Mouse (Mus musculus) layer of hippocampus, postnatal 25 days (tissue): ENCODE results near the gene Gm8138. TPM values are rescaled to one million over a fixed set of nuclear protein-coding genes. Genes with fewer than 3 reads are reported as not detected.
"Not testable (repeated sequence)": the region's sequence is repeated elsewhere in the genome, so short reads cannot be mapped to it uniquely, and the experiment has no call there.

Experiments used
- DNase-seq, 2 experiments: peaks; one replicate each; pipeline ENCODE4 v3.0.0; 2022; ENCODE audit warnings: mixed read lengths in 2 of 2, low spot score in 1 of 2; ENCODE audit errors: extremely low spot score in 1 of 2
- total RNA-seq, 2 experiments: library from RNA; stranded (reverse); gene quantifications; 2 replicates each; pipeline ENCODE4 v1.2.3; 2021

The Gm8138 gene
- not detected for total RNA-seq

DNA sequence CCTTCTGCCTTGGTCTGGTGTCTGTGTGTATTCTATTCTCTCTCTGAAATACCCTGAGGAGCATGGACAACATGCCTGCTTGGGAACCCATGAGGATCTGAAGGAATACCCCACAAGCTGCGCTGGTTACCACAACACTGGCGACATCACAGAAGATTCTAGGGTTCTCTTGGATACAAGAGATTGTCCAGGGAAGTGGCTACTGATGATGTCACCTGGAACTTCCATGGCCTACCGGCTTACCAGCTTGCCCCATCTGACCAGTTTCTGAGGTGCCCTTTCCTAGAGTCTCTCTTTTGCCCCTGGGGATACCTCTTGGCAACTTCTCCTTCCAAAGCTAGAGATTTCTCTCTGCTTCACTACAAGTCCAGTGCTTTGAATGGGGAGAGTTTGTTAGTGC is at the start of gene Gm8138:
TSS of gene Gm8138 (minus strand) at position 101 of the 400 bp plus-strand sequence.
- DNase-seq = not testable (repeated sequence)

DNA sequence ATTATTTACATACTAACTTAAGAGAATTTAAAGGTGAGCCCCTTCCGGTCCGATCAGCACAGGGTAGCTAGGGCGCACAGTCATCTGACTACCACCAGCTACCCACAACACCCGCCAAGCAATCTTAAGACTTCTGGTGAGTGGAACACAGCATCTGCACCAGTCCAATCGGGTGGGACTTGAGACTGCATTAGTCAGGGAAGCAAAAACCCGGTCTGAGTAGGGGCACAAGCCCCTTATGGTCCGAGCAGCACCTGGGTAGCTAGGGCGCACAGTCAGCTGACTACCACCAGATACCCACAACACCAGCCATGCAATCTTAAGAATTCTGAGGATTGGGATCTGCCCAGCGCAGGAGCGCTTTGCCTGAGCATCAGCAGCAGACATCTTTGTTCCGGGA is 54.4 kb downstream of the Gm8138 start:
- not testable (repeated sequence) for DNase-seq

Other genes starting within 250 kb of the Gm8138 start
- not detected for gene Gm7233, start 236.5 kb downstream of the Gm8138 start, total RNA-seq
- not detected for gene Gm8122, start 181.0 kb downstream of the Gm8138 start, total RNA-seq
- gene Gm8126, start 157.7 kb downstream of the Gm8138 start, total RNA-seq = under 1 TPM in 1 of 2 experiments, not detected in 1; 0.20 TPM
- not detected for gene Gm9732, start 141.3 kb downstream of the Gm8138 start, total RNA-seq
- not detected for gene Gm8127, start 122.5 kb downstream of the Gm8138 start, total RNA-seq
- gene 1700001F09Rik, start 68.5 kb downstream of the Gm8138 start, total RNA-seq = 1 to 10 TPM in 1 of 2 experiments, not detected in 1; 1.3 TPM
- gene Gm5799, start 127.2 kb upstream of the Gm8138 start, total RNA-seq = not detected
- gene Gm17654, start 162.8 kb upstream of the Gm8138 start, total RNA-seq = not detected
- gene Gm10375, start 191.7 kb upstream of the Gm8138 start, total RNA-seq = not detected